Comparison of ENCODE assay signal across 15 mouse cellular contexts in genomic region chr3:90241251-90241650, GRCm38 (mm10). TPM values are rescaled to one million over a fixed set of nuclear protein-coding genes. Genes with fewer than 3 reads are reported as not detected.
A peak's percentile ranks its signal among the peaks of the same experiment; 100 is the strongest.
DNase-seq lines count a peak whose midpoint lies in the region; ATAC-seq and TF ChIP-seq lines count a peak whose summit lies in the region.
"Had no signal": no experiment of that assay in that cellular context is flagged by ENCODE, and none has a peak within 500 bp of the region (broad histone marks: within the 10 kb centered on the region; RNA-seq: fewer than 3 reads in every experiment).

No protein-coding gene starts in this region.

- no peak overlapping the region for H3K4me2 ChIP-seq in midbrain, embryonic 11.5 days
- H3K4me2 ChIP-seq in midbrain, embryonic 16.5 days (ENCODE audit: low read length): no peak overlapping the region
- no peak overlapping the region for H3K4me2 ChIP-seq in stomach, postnatal 0 days (replicated peaks; ENCODE audit: low read depth)
- H3K4me2 ChIP-seq: midbrain, embryonic 12.5 days had no signal

- no peak for TF ChIP-seq CTCF in kidney, adult 2 months (conservative IDR thresholded peaks at IDR 0.05; ENCODE audit: insufficient read depth, insufficient read length, low read depth, low read length)
- TF ChIP-seq CTCF in stomach, postnatal 0 days (IDR thresholded peaks at IDR 0.05; ENCODE audit: low read depth): no peak

- ATAC-seq in midbrain, embryonic 11.5 days (ENCODE audit: low FRiP score): no peak
- ATAC-seq in midbrain, embryonic 16.5 days: no peak
- ATAC-seq in stomach, postnatal 0 days (ENCODE audit: low FRiP score, low TSS enrichment): no peak
- ATAC-seq: forebrain, postnatal 0 days had no signal

- TF ChIP-seq EP300 in stomach, postnatal 0 days (optimal IDR thresholded peaks at IDR 0.05): no peak

- H3K9ac ChIP-seq in midbrain, embryonic 11.5 days (ENCODE audit: low read length): no peak overlapping the region
- no peak overlapping the region for H3K9ac ChIP-seq in midbrain, embryonic 16.5 days (ENCODE audit: low read depth, low read length)
- no peak overlapping the region for H3K9ac ChIP-seq in stomach, postnatal 0 days (ENCODE audit: low read length)
- H3K9ac ChIP-seq: forebrain, postnatal 0 days; midbrain, embryonic 12.5 days had no signal

- H3K27ac ChIP-seq in kidney, adult 2 months (ENCODE audit: insufficient read depth, low read depth, low read length): no peak overlapping the region
- H3K27ac ChIP-seq in midbrain, embryonic 11.5 days (ENCODE audit: low read depth, low read length): no peak overlapping the region
- H3K27ac ChIP-seq in midbrain, embryonic 16.5 days (ENCODE audit: low read length): no peak overlapping the region
- 0 out of 2 replicates have a peak overlapping the region, but pooled peaks have one; percentile 4 for H3K27ac ChIP-seq in stomach, postnatal 0 days (replicated peaks)
- H3K27ac ChIP-seq in limb, embryonic 10.5 days: no peak overlapping the region
- H3K27ac ChIP-seq: hindbrain, embryonic 10.5 days; midbrain, embryonic 12.5 days had no signal

- no peaks in the 10 kb centered on the region for H3K36me3 ChIP-seq in kidney, adult 2 months (ENCODE audit: control insufficient read depth, insufficient read depth, low read length)
- no peaks in the 10 kb centered on the region for H3K36me3 ChIP-seq in midbrain, embryonic 11.5 days (ENCODE audit: control insufficient read depth, insufficient read depth, low read length)
- peaks cover 2% of the 10 kb centered on the region; the same call in 1 of the 2 replicates for H3K36me3 ChIP-seq in midbrain, embryonic 16.5 days (ENCODE audit: control insufficient read depth, insufficient read depth, low read length)
- H3K36me3 ChIP-seq in stomach, postnatal 0 days (ENCODE audit: control insufficient read depth, insufficient read depth, low read length): peaks cover 4% of the 10 kb centered on the region; the same call in 1 of the 2 replicates
- H3K36me3 ChIP-seq in limb, embryonic 10.5 days: peaks cover 9% of the 10 kb centered on the region

- H3K9me3 ChIP-seq in midbrain, embryonic 11.5 days (ENCODE audit: control insufficient read depth, low read length): no peaks in the 10 kb centered on the region
- H3K9me3 ChIP-seq in midbrain, embryonic 16.5 days (replicated peaks; ENCODE audit: control insufficient read depth, low read length, poor library complexity, severe bottlenecking): no peaks in the 10 kb centered on the region
- no peaks in the 10 kb centered on the region for H3K9me3 ChIP-seq in stomach, postnatal 0 days (ENCODE audit: control insufficient read depth, low read length)
- H3K9me3 ChIP-seq in limb, embryonic 10.5 days (replicated peaks): no peaks in the 10 kb centered on the region
- H3K9me3 ChIP-seq: G1E; hindbrain, embryonic 10.5 days; midbrain, embryonic 12.5 days had no signal

- H3K27me3 ChIP-seq in kidney, adult 2 months (replicated peaks; ENCODE audit: control insufficient read depth, insufficient read depth, low read length): no peaks in the 10 kb centered on the region
- H3K27me3 ChIP-seq in midbrain, embryonic 11.5 days (ENCODE audit: control insufficient read depth, insufficient read depth, low read length): no peaks in the 10 kb centered on the region
- no peaks in the 10 kb centered on the region for H3K27me3 ChIP-seq in midbrain, embryonic 16.5 days (ENCODE audit: control insufficient read depth, insufficient read depth, low read depth, low read length)
- H3K27me3 ChIP-seq in stomach, postnatal 0 days (ENCODE audit: control insufficient read depth, insufficient read depth, low read length): no peaks in the 10 kb centered on the region
- peaks cover 7% of the 10 kb centered on the region; the same call in 1 of the 2 replicates for H3K27me3 ChIP-seq in limb, embryonic 10.5 days (ENCODE audit: low read depth, poor library complexity, severe bottlenecking)
- H3K27me3 ChIP-seq: midbrain, embryonic 12.5 days had no signal

- no peak for TF ChIP-seq POLR2A in kidney, adult 2 months (IDR thresholded peaks at IDR 0.05; ENCODE audit: low read depth, low read length)

- 61% methylated on average over 2 of the region's 2 CpGs for WGBS in kidney, adult 2 months
- 92% methylated on average over 2 of the region's 2 CpGs for WGBS in midbrain, embryonic 11.5 days
- 86% methylated on average over 2 of the region's 2 CpGs for WGBS in midbrain, embryonic 16.5 days
- WGBS in stomach, postnatal 0 days: 89% methylated on average over 2 of the region's 2 CpGs
- WGBS in limb, embryonic 10.5 days: 85% methylated on average over 2 of the region's 2 CpGs

- no peak overlapping the region for H3K4me3 ChIP-seq in kidney, adult 2 months (ENCODE audit: insufficient read depth, low read depth, low read length)
- H3K4me3 ChIP-seq in midbrain, embryonic 11.5 days (ENCODE audit: low read depth, low read length): no peak overlapping the region
- no peak overlapping the region for H3K4me3 ChIP-seq in midbrain, embryonic 16.5 days (ENCODE audit: low read depth, low read length)
- no peak overlapping the region for H3K4me3 ChIP-seq in stomach, postnatal 0 days (ENCODE audit: low read depth, low read length)
- H3K4me3 ChIP-seq in limb, embryonic 10.5 days: no peak overlapping the region
- H3K4me3 ChIP-seq: hindbrain, embryonic 10.5 days; midbrain, embryonic 12.5 days had no signal

- peaks cover 11% of the 10 kb centered on the region; the same call in 1 of the 2 replicates for H3K4me1 ChIP-seq in kidney, adult 2 months (ENCODE audit: control insufficient read depth, insufficient read depth, low read length)
- H3K4me1 ChIP-seq in midbrain, embryonic 11.5 days (ENCODE audit: control insufficient read depth, insufficient read depth, low read length): peaks cover 6% of the 10 kb centered on the region
- H3K4me1 ChIP-seq in midbrain, embryonic 16.5 days (ENCODE audit: control insufficient read depth, insufficient read depth, low read length): peaks cover 7% of the 10 kb centered on the region; the same call in 1 of the 2 replicates
- peaks cover 7% of the 10 kb centered on the region; the same call in 1 of the 2 replicates for H3K4me1 ChIP-seq in stomach, postnatal 0 days (replicated peaks; ENCODE audit: control insufficient read depth, insufficient read depth)
- peaks cover 22% of the 10 kb centered on the region for H3K4me1 ChIP-seq in limb, embryonic 10.5 days

- DNase-seq in kidney, adult 2 months: peak; percentile 76
- no peak for DNase-seq in kidney, postnatal 4 days
- peak; percentile 70 for DNase-seq in midbrain, embryonic 11.5 days (ENCODE audit: low spot score, missing footprints)
- peak; percentile 37 for DNase-seq in kidney, postnatal 14 days
- no peak for DNase-seq in stomach, postnatal 0 days (ENCODE audit: low spot score)
- DNase-seq in limb, embryonic 10.5 days (ENCODE audit: low spot score): no peak
- DNase-seq: cerebellum, postnatal 10 days; forebrain, postnatal 0 days; lung, adult 2 months; lung, postnatal 36 days; right cerebral cortex, adult 18-20 months had no signal

RNA-seq across cellular contexts. Expression of gene Creb3l4, which starts 2.1 kb away (rescaled TPM):
- 1.0 and 1.5 TPM in 2 replicates for polyA plus RNA-seq in kidney, adult 2 months (2012; rRNA removed)
- 3.2 and 4.3 TPM in 2 replicates for polyA plus RNA-seq in midbrain, embryonic 11.5 days (2014; fragmentation: Nextera tagmentation; extraction: Ambion mirVana)
- polyA plus RNA-seq in midbrain, embryonic 16.5 days (2015; fragmentation: Nextera tagmentation; extraction: Ambion mirVana): 1.1 and 2.2 TPM in 2 replicates
- 41.9 TPM in 2 replicates for polyA plus RNA-seq in stomach, postnatal 0 days (2015; fragmentation: Nextera tagmentation; extraction: Ambion mirVana)
- 4.0 and 8.9 TPM in 2 replicates for polyA plus RNA-seq in limb, embryonic 10.5 days (2016; fragmentation: Nextera tagmentation; extraction: Ambion mirVana)
- polyA plus RNA-seq: G1E had no signal

RNA-seq across cellular contexts. Expression of gene Slc39a1, which starts 6.7 kb away (rescaled TPM):
- 71.3 and 74.2 TPM in 2 replicates for polyA plus RNA-seq in kidney, adult 2 months (2012; rRNA removed)
- polyA plus RNA-seq in midbrain, embryonic 11.5 days (2014; fragmentation: Nextera tagmentation; extraction: Ambion mirVana): 58.7 and 59.4 TPM in 2 replicates
- 43.0 and 46.8 TPM in 2 replicates for polyA plus RNA-seq in midbrain, embryonic 16.5 days (2015; fragmentation: Nextera tagmentation; extraction: Ambion mirVana)
- polyA plus RNA-seq in stomach, postnatal 0 days (2015; fragmentation: Nextera tagmentation; extraction: Ambion mirVana): 95.4 and 102 TPM in 2 replicates
- 55.6 and 60.1 TPM in 2 replicates for polyA plus RNA-seq in limb, embryonic 10.5 days (2016; fragmentation: Nextera tagmentation; extraction: Ambion mirVana)

RNA-seq across cellular contexts. Expression of gene Jtb, which starts 9.9 kb away (rescaled TPM):
- 60.7 and 74.7 TPM in 2 replicates for polyA plus RNA-seq in kidney, adult 2 months (2012; rRNA removed)
- 110 and 112 TPM in 2 replicates for polyA plus RNA-seq in midbrain, embryonic 11.5 days (2014; fragmentation: Nextera tagmentation; extraction: Ambion mirVana)
- polyA plus RNA-seq in midbrain, embryonic 16.5 days (2015; fragmentation: Nextera tagmentation; extraction: Ambion mirVana): 87.6 and 100 TPM in 2 replicates
- 131 TPM in 2 replicates for polyA plus RNA-seq in stomach, postnatal 0 days (2015; fragmentation: Nextera tagmentation; extraction: Ambion mirVana)
- 71.4 and 73.5 TPM in 2 replicates for polyA plus RNA-seq in limb, embryonic 10.5 days (2016; fragmentation: Nextera tagmentation; extraction: Ambion mirVana)

RNA-seq across cellular contexts. Expression of gene Crtc2, which starts 12.7 kb away (rescaled TPM):
- 48.2 and 57.6 TPM in 2 replicates for polyA plus RNA-seq in kidney, adult 2 months (2012; rRNA removed)
- 8.0 and 9.0 TPM in 2 replicates for polyA plus RNA-seq in midbrain, embryonic 11.5 days (2014; fragmentation: Nextera tagmentation; extraction: Ambion mirVana)
- polyA plus RNA-seq in midbrain, embryonic 16.5 days (2015; fragmentation: Nextera tagmentation; extraction: Ambion mirVana): 21.5 and 24.6 TPM in 2 replicates
- 8.9 and 11.8 TPM in 2 replicates for polyA plus RNA-seq in stomach, postnatal 0 days (2015; fragmentation: Nextera tagmentation; extraction: Ambion mirVana)
- 26.5 and 31.6 TPM in 2 replicates for polyA plus RNA-seq in limb, embryonic 10.5 days (2016; fragmentation: Nextera tagmentation; extraction: Ambion mirVana)

RNA-seq across cellular contexts. Expression of gene Dennd4b, which starts 23.7 kb away (rescaled TPM):
- polyA plus RNA-seq in kidney, adult 2 months (2012; rRNA removed): 12.3 and 13.6 TPM in 2 replicates
- polyA plus RNA-seq in midbrain, embryonic 11.5 days (2014; fragmentation: Nextera tagmentation; extraction: Ambion mirVana): 3.8 and 4.0 TPM in 2 replicates
- 7.8 and 8.5 TPM in 2 replicates for polyA plus RNA-seq in midbrain, embryonic 16.5 days (2015; fragmentation: Nextera tagmentation; extraction: Ambion mirVana)
- 0.95 and 1.1 TPM in 2 replicates for polyA plus RNA-seq in stomach, postnatal 0 days (2015; fragmentation: Nextera tagmentation; extraction: Ambion mirVana)
- polyA plus RNA-seq in limb, embryonic 10.5 days (2016; fragmentation: Nextera tagmentation; extraction: Ambion mirVana): 3.4 and 5.1 TPM in 2 replicates

Comparison
In these comparisons a context has a peak if more than half of its experiments do, and no peak if none do; other contexts are left out.
1. DNase-seq: peak in kidney, adult 2 months (single experiment), midbrain, embryonic 11.5 days (single experiment) and kidney, postnatal 14 days (single experiment); none in kidney, postnatal 4 days (0 of 2), stomach, postnatal 0 days (single experiment) and limb, embryonic 10.5 days (single experiment).